Mouse (Mus musculus): Measurements from ENCODE around the gene Tmem161a. TPM values are rescaled to one million over a fixed set of nuclear protein-coding genes. Genes with fewer than 3 reads are reported as not detected.

Gene Tmem161a
- polyA plus RNA-seq, 1 experiment from 2014 or later, result 46.4 TPM

- 87% methylated on average over 1 of the region's 1 CpGs for WGBS
- DNase-seq (ENCODE audit: low spot score) (no peak), ATAC-seq (ENCODE audit: low read depth) (no peak)
- no peak overlapping the region for H3K4me2 ChIP-seq (ENCODE audit: low read depth, low read length)
- no peaks in the 10 kb centered on the region for H3K4me1 ChIP-seq (ENCODE audit: control insufficient read depth, insufficient read depth, low read length)
- no peaks in the 10 kb centered on the region for H3K9me3 ChIP-seq (ENCODE audit: control insufficient read depth, low read length)
- H3K27ac ChIP-seq (replicated peaks; ENCODE audit: low read depth, low read length), result no peak overlapping the region
- no peak overlapping the region for H3K4me3 ChIP-seq (ENCODE audit: low read depth, low read length)
- no peak overlapping the region for H3K9ac ChIP-seq (ENCODE audit: low read depth, low read length)
- no peaks in the 10 kb centered on the region for H3K27me3 ChIP-seq (replicated peaks; ENCODE audit: control insufficient read depth, insufficient read depth, low read length)
- H3K36me3 ChIP-seq (ENCODE audit: control insufficient read depth, insufficient read depth, low read length), result no peaks in the 10 kb centered on the region
These were observed 14.8 kb upstream of the Tmem161a start for GRCm38 (mm10) chr8:70157240-70157800.

GRCm38 (mm10) chr8:70158069-70158853 is 13.9 kb upstream of the Tmem161a start:
- Histone ChIP-seq H3K9me3 (ENCODE audit: control insufficient read depth, low read length) (no peaks in the 10 kb centered on the region), H3K9ac (ENCODE audit: low read depth, low read length) (peak overlapping the region; percentile 62), H3K4me2 (ENCODE audit: low read depth, low read length) (peak overlapping the region; percentile 73), H3K27ac (replicated peaks; ENCODE audit: low read depth, low read length) (0 out of 2 replicates have a peak overlapping the region, but pooled peaks have one; percentile 15), H3K4me3 (ENCODE audit: low read depth, low read length) (peak overlapping the region; percentile 50), H3K27me3 (replicated peaks; ENCODE audit: control insufficient read depth, insufficient read depth, low read length) (no peaks in the 10 kb centered on the region), H3K4me1 (ENCODE audit: control insufficient read depth, insufficient read depth, low read length) (no peaks in the 10 kb centered on the region), H3K36me3 (ENCODE audit: control insufficient read depth, insufficient read depth, low read length) (no peaks in the 10 kb centered on the region)
- WGBS, result 17% methylated on average over 25 of the region's 40 CpGs
- DNase-seq (ENCODE audit: low spot score), result peak; percentile 87
- ATAC-seq (ENCODE audit: low read depth), result peak; percentile 94

- no peaks in the 10 kb centered on the region for H3K4me1 ChIP-seq (ENCODE audit: control insufficient read depth, insufficient read depth, low read length)
- H3K9me3 ChIP-seq (ENCODE audit: control insufficient read depth, low read length), result no peaks in the 10 kb centered on the region
- WGBS, result 85% methylated on average over 4 of the region's 4 CpGs
- H3K27me3 ChIP-seq (replicated peaks; ENCODE audit: control insufficient read depth, insufficient read depth, low read length), result no peaks in the 10 kb centered on the region
- no peaks in the 10 kb centered on the region for H3K36me3 ChIP-seq (ENCODE audit: control insufficient read depth, insufficient read depth, low read length)
- DNase-seq (ENCODE audit: low spot score) (no peak), ATAC-seq (ENCODE audit: low read depth) (no peak)
- H3K4me2 ChIP-seq (ENCODE audit: low read depth, low read length), result no peak overlapping the region
- H3K27ac ChIP-seq (replicated peaks; ENCODE audit: low read depth, low read length), result no peak overlapping the region
- no peak overlapping the region for H3K9ac ChIP-seq (ENCODE audit: low read depth, low read length)
- H3K4me3 ChIP-seq (ENCODE audit: low read depth, low read length), result no peak overlapping the region
These were observed 12.9 kb upstream of the Tmem161a start for GRCm38 (mm10) chr8:70159211-70159610.

GRCm38 (mm10) chr8:70160015-70160414 is 12.1 kb upstream of the Tmem161a start:
- Histone ChIP-seq H3K27ac (replicated peaks; ENCODE audit: low read depth, low read length) (no peak overlapping the region), H3K4me2 (ENCODE audit: low read depth, low read length) (no peak overlapping the region), H3K9ac (ENCODE audit: low read depth, low read length) (no peak overlapping the region), H3K4me3 (ENCODE audit: low read depth, low read length) (no peak overlapping the region), H3K4me1 (ENCODE audit: control insufficient read depth, insufficient read depth, low read length) (no peaks in the 10 kb centered on the region), H3K9me3 (ENCODE audit: control insufficient read depth, low read length) (no peaks in the 10 kb centered on the region), H3K36me3 (ENCODE audit: control insufficient read depth, insufficient read depth, low read length) (no peaks in the 10 kb centered on the region), H3K27me3 (replicated peaks; ENCODE audit: control insufficient read depth, insufficient read depth, low read length) (0 out of 2 replicates have a peak, but pooled peaks cover 2% of the 10 kb centered on the region)
- ATAC-seq (ENCODE audit: low read depth) (no peak), DNase-seq (ENCODE audit: low spot score) (no peak)
- WGBS, result 54% methylated on average over 13 of the region's 13 CpGs

GRCm38 (mm10) chr8:70163316-70163715 is 8.8 kb upstream of the Tmem161a start:
- Histone ChIP-seq H3K9me3 (ENCODE audit: control insufficient read depth, low read length) (no peaks in the 10 kb centered on the region), H3K4me2 (ENCODE audit: low read depth, low read length) (no peak overlapping the region), H3K4me3 (ENCODE audit: low read depth, low read length) (no peak overlapping the region), H3K36me3 (ENCODE audit: control insufficient read depth, insufficient read depth, low read length) (no peaks in the 10 kb centered on the region), H3K27me3 (replicated peaks; ENCODE audit: control insufficient read depth, insufficient read depth, low read length) (peaks cover 19% of the 10 kb centered on the region), H3K4me1 (ENCODE audit: control insufficient read depth, insufficient read depth, low read length) (no peaks in the 10 kb centered on the region), H3K27ac (replicated peaks; ENCODE audit: low read depth, low read length) (no peak overlapping the region), H3K9ac (ENCODE audit: low read depth, low read length) (no peak overlapping the region)
- 72% methylated on average over 3 of the region's 3 CpGs for WGBS
- no peak for ATAC-seq (ENCODE audit: low read depth)
- no peak for DNase-seq (ENCODE audit: low spot score)

GRCm38 (mm10) chr8:70166504-70167110 is 5.5 kb upstream of the Tmem161a start:
- H3K4me2 ChIP-seq (ENCODE audit: low read depth, low read length), result peak overlapping the region; percentile 54
- ATAC-seq (ENCODE audit: low read depth), result peak; percentile 89
- H3K27ac ChIP-seq (replicated peaks; ENCODE audit: low read depth, low read length), result no peak overlapping the region
- H3K4me3 ChIP-seq (ENCODE audit: low read depth, low read length), result peak overlapping the region; percentile 22; the same call in 1 of the 2 replicates
- H3K9ac ChIP-seq (ENCODE audit: low read depth, low read length), result peak overlapping the region; percentile 30; the same call in 1 of the 2 replicates
- H3K36me3 ChIP-seq (ENCODE audit: control insufficient read depth, insufficient read depth, low read length), result no peaks in the 10 kb centered on the region
- peaks cover 19% of the 10 kb centered on the region for H3K27me3 ChIP-seq (replicated peaks; ENCODE audit: control insufficient read depth, insufficient read depth, low read length)
- no peaks in the 10 kb centered on the region for H3K9me3 ChIP-seq (ENCODE audit: control insufficient read depth, low read length)
- 0 out of 2 replicates have a peak, but pooled peaks cover 2% of the 10 kb centered on the region for H3K4me1 ChIP-seq (ENCODE audit: control insufficient read depth, insufficient read depth, low read length)
- 2% methylated on average over 11 of the region's 21 CpGs for WGBS
- peak; percentile 65 for DNase-seq (ENCODE audit: low spot score)

- Histone ChIP-seq H3K4me3 (ENCODE audit: low read depth, low read length) (no peak overlapping the region), H3K27me3 (replicated peaks; ENCODE audit: control insufficient read depth, insufficient read depth, low read length) (peaks cover 16% of the 10 kb centered on the region), H3K36me3 (ENCODE audit: control insufficient read depth, insufficient read depth, low read length) (no peaks in the 10 kb centered on the region), H3K9me3 (ENCODE audit: control insufficient read depth, low read length) (no peaks in the 10 kb centered on the region), H3K4me2 (ENCODE audit: low read depth, low read length) (no peak overlapping the region), H3K27ac (replicated peaks; ENCODE audit: low read depth, low read length) (no peak overlapping the region), H3K9ac (ENCODE audit: low read depth, low read length) (no peak overlapping the region), H3K4me1 (ENCODE audit: control insufficient read depth, insufficient read depth, low read length) (peaks cover 12% of the 10 kb centered on the region; the same call in 1 of the 2 replicates)
- WGBS, result 77% methylated on average over 3 of the region's 3 CpGs
- no peak for DNase-seq (ENCODE audit: low spot score)
- no peak for ATAC-seq (ENCODE audit: low read depth)
These were observed 2.0 kb upstream of the Tmem161a start for GRCm38 (mm10) chr8:70170116-70170515.

- Histone ChIP-seq H3K9me3 (ENCODE audit: control insufficient read depth, low read length) (no peaks in the 10 kb centered on the region), H3K27me3 (replicated peaks; ENCODE audit: control insufficient read depth, insufficient read depth, low read length) (peaks cover 10% of the 10 kb centered on the region), H3K4me3 (ENCODE audit: low read depth, low read length) (no peak overlapping the region), H3K4me2 (ENCODE audit: low read depth, low read length) (no peak overlapping the region), H3K9ac (ENCODE audit: low read depth, low read length) (no peak overlapping the region), H3K36me3 (ENCODE audit: control insufficient read depth, insufficient read depth, low read length) (no peaks in the 10 kb centered on the region), H3K4me1 (ENCODE audit: control insufficient read depth, insufficient read depth, low read length) (peaks cover 12% of the 10 kb centered on the region; the same call in 1 of the 2 replicates), H3K27ac (replicated peaks; ENCODE audit: low read depth, low read length) (no peak overlapping the region)
- ATAC-seq (ENCODE audit: low read depth) (no peak), DNase-seq (ENCODE audit: low spot score) (no peak)
- WGBS, result 80% methylated on average over 3 of the region's 3 CpGs
These were observed 1.4 kb upstream of the Tmem161a start for GRCm38 (mm10) chr8:70170748-70171147.
